In genomic region chr5:112342463-112343204, GRCm38 (mm10) we compare ENCODE assay signal across 8 mouse cellular contexts. TPM values are rescaled to one million over a fixed set of nuclear protein-coding genes. Genes with fewer than 3 reads are reported as not detected.
DNase-seq lines count a peak whose midpoint lies in the region; ATAC-seq and TF ChIP-seq lines count a peak whose summit lies in the region.

Srrd (minus strand) TSS chr5:112343040.
Hps4 (plus strand) TSS chr5:112343083.

- 1% methylated on average over 49 of the region's 64 CpGs for WGBS in lung, embryonic 16.5 days

- TF ChIP-seq CTCF in G1E (IDR thresholded peaks at IDR 0.05; ENCODE audit: low read depth, low read length) = no peak

- peak within 1 kb of the TSS; percentile 91 for H3K4me3 ChIP-seq in G1E (ENCODE audit: low read depth, low read length)
- H3K4me3 ChIP-seq in lung, embryonic 16.5 days (ENCODE audit: low read length) = peak within 1 kb of the TSS; percentile 95

- peak; percentile 34; the same call in 1 of the 2 replicates for ATAC-seq in G1E (ENCODE audit: extremely low read depth, insufficient number of reproducible peaks, low FRiP score, poor library complexity, severe bottlenecking)
- 0 out of 2 replicates have a peak, but pooled peaks have one; percentile 20 for ATAC-seq in frontal cortex, adult (ENCODE audit: low TSS enrichment)
- peak; percentile 44 to 79 for ATAC-seq in hematopoietic stem cell, adult 5-6 weeks (replicated peaks in 1 of 2; ENCODE audit: insufficient read depth in 1 of 2, low FRiP score in 2 of 2, low TSS enrichment in 1 of 2, low read depth in 1 of 2, poor library complexity in 2 of 2, severe bottlenecking in 2 of 2)
- ATAC-seq in lung, embryonic 16.5 days (ENCODE audit: low read depth) = peak; percentile 87

- H3K27me3 ChIP-seq in G1E (ENCODE audit: insufficient read depth, low read length) = no peaks in the 10 kb centered on the region
- H3K27me3 ChIP-seq in lung, embryonic 16.5 days (ENCODE audit: control insufficient read depth, insufficient read depth, low read depth, low read length) = no peaks in the 10 kb centered on the region

- peak within 1 kb of the TSS; percentile 17 for H3K27ac ChIP-seq in lung, embryonic 16.5 days (ENCODE audit: low read length)

- H3K36me3 ChIP-seq in G1E (replicated peaks) = peaks cover 71% of the 10 kb centered on the region
- peaks cover 12% of the 10 kb centered on the region for H3K36me3 ChIP-seq in lung, embryonic 16.5 days (ENCODE audit: control insufficient read depth, insufficient read depth, low read length)

- H3K9ac ChIP-seq in lung, embryonic 16.5 days (ENCODE audit: low read length) = peak within 1 kb of the TSS; percentile 78

- peak within 1 kb of the TSS; percentile 86 for H3K4me2 ChIP-seq in lung, embryonic 16.5 days (ENCODE audit: low read depth, low read length)

- no peaks in the 10 kb centered on the region for H3K9me3 ChIP-seq in G1E (replicated peaks)
- no peaks in the 10 kb centered on the region for H3K9me3 ChIP-seq in lung, embryonic 16.5 days (ENCODE audit: control insufficient read depth, low read length)

- H3K4me1 ChIP-seq in G1E (ENCODE audit: insufficient read depth, low read depth, low read length) = peaks cover 71% of the 10 kb centered on the region
- peaks cover 13% of the 10 kb centered on the region for H3K4me1 ChIP-seq in lung, embryonic 16.5 days (replicated peaks; ENCODE audit: control insufficient read depth, insufficient read depth, low read length)

- DNase-seq in G1E (ENCODE audit: low spot score) = peak; percentile 81
- DNase-seq in cerebellum, adult 8-10 months = peak; percentile 91
- DNase-seq in layer of hippocampus, adult 9-10 months (ENCODE audit: low spot score) = peak; percentile 52
- DNase-seq in ovary, adult 18-20 months (ENCODE audit: low spot score) = peak; percentile 65
- DNase-seq in thymus, postnatal 0 days (ENCODE audit: low spot score) = peak; percentile 89

RNA-seq across cellular contexts. Expression of gene Srrd, which starts in this region (rescaled TPM):
- total RNA-seq in G1E (2014; fragmentation: Nextera tagmentation) (28.0 and 49.0 TPM in 2 replicates), G1E (2017) (18.5 and 28.7 TPM in 2 replicates)
- polyA plus RNA-seq in G1E (2012) = 21.3 and 27.5 TPM in 2 replicates
- 15.5 and 16.5 TPM in 2 replicates for total RNA-seq in hematopoietic stem cell, adult 5-6 weeks (2017)
- 34.5 and 36.8 TPM in 2 replicates for polyA plus RNA-seq in lung, embryonic 16.5 days (2015; fragmentation: Nextera tagmentation; extraction: Ambion mirVana)
- 28.0 and 30.2 TPM in 2 replicates for polyA plus RNA-seq in thymus, postnatal 0 days (2015; fragmentation: Nextera tagmentation; extraction: Ambion mirVana)

RNA-seq across cellular contexts. Expression of gene Hps4, which starts in this region (rescaled TPM):
- total RNA-seq in G1E (2014; fragmentation: Nextera tagmentation) = 31.7 and 33.8 TPM in 2 replicates
- total RNA-seq in G1E (2017) = 16.7 and 21.5 TPM in 2 replicates
- 40.7 and 47.7 TPM in 2 replicates for polyA plus RNA-seq in G1E (2012)
- total RNA-seq in hematopoietic stem cell, adult 5-6 weeks (2017) = 11.3 and 12.0 TPM in 2 replicates
- 28.9 and 34.8 TPM in 2 replicates for polyA plus RNA-seq in lung, embryonic 16.5 days (2015; fragmentation: Nextera tagmentation; extraction: Ambion mirVana)
- 19.9 and 23.7 TPM in 2 replicates for polyA plus RNA-seq in thymus, postnatal 0 days (2015; fragmentation: Nextera tagmentation; extraction: Ambion mirVana)

Comparison
In these comparisons a context has a peak if more than half of its experiments do, and no peak if none do; other contexts are left out.
1. Peak in every context shown above with its lines: DNase-seq, ATAC-seq, H3K4me3 ChIP-seq and H3K27ac ChIP-seq.
2. ATAC-seq: peak in every context shown above with its lines; median percentile 87 in lung, embryonic 16.5 days; 62 in hematopoietic stem cell, adult 5-6 weeks; 34 in G1E; 20 in frontal cortex, adult.